Mouse (Mus musculus): ENCODE measurements around the gene Dnajc28.

DNA sequence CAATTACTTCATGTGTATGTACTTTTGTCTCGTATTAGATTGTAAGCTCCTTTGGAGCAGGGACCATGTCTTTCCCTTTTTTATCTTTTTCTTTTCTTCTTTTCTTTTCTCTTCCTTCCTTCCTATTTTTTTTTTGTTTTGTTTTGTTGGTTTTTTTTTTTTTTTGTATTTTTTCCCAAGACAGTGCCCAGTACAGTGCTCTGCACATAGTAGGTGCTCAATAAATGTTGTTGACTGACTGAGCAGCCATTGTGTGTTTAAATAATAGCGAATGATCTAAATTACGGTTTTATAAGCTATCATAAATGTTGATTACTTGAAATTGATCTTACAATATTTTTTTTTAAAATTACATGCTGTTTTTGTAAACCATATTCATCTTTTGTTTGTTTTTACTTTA is 45.0 kb upstream of the Dnajc28 start:
- TF ChIP-seq CTCF (IDR thresholded peaks at IDR 0.05; ENCODE audit: borderline replicate concordance, insufficient read depth, low read length) (no peak), POLR2A (IDR thresholded peaks at IDR 0.05; ENCODE audit: low read depth, low read length) (no peak)

All from embryonic fibroblast, embryonic 13.5 days (primary cell).